Mouse (Mus musculus): ENCODE data around the gene Slc25a25.

The Slc25a25 gene

DNA sequence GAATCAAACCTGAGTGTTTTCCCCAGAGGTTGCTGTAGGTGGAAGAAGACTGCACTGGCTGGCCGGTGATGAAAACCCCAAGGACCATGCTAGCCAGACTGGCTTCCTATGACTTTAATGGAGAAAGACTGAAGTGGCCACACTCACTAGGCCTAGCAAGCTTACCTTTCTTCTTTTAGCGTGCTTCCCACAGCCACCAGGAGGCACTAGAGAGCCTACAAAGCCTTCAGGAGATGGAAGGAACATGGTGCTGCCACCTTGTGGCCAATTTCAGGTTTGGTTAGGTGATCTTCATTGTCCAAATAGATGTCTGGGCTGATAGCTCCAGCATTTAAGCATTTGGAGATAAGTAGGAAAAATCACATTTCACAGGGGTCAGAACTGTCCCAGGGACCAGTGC is 46.6 kb downstream of the Slc25a25 start:
- peak; percentile 78 for DNase-seq (ENCODE audit: low spot score)

DNA sequence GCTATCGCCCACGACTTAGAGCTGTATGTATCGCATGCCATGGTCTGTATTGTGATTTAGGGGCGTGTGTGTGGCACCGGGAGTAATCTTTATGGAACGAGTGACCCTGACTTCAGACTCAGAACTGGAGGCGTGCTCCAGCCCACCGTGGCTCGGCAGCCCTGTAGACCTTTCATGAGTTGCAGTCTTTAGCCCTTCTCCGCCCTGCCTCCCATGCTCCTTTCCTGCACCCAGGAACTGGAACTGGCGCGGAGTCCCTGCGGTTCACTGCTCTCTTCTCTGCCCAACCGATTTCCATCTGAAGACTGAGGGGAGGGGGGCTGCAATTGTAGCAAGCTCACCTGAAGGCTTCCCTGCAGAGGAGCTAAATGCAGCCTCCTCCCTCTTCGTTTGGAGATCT is 54.5 kb downstream of the Slc25a25 start:
- DNase-seq (ENCODE audit: low spot score) = no peak

DNA sequence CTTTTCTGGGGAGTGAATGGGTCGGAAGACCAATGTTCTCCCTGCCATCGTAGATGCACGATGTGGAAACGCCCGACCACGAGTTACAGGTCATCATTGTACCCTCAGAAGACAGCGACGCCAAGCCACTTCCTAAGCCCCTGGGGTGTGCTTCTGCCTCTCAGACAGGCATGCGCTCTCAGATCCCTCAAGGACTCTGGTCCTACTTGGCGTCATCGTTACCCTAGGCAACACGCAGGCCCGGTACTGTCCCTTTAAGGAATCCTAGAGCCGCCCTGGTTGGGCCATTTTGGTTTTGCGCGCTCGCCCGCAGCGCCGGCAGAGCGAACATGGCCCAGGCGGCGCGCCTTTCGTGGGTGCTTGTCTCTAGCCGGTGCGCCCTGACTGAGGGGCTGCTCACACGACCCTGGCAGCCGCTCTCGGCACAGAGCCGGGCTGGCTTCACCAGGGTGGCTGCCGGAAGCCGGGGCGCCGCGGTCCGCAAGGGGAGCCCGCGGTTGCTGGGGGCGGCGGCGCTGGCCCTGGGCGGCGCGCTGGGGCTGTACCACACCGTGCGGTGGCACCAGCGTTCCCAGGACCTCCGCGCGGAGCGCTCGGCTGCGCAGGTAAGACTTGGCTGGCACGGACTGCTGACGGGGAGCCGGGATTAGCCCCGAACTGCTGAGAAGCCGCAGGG is 55.2 kb downstream of the Slc25a25 start:
- peak; percentile 89 for DNase-seq (ENCODE audit: low spot score)

DNA sequence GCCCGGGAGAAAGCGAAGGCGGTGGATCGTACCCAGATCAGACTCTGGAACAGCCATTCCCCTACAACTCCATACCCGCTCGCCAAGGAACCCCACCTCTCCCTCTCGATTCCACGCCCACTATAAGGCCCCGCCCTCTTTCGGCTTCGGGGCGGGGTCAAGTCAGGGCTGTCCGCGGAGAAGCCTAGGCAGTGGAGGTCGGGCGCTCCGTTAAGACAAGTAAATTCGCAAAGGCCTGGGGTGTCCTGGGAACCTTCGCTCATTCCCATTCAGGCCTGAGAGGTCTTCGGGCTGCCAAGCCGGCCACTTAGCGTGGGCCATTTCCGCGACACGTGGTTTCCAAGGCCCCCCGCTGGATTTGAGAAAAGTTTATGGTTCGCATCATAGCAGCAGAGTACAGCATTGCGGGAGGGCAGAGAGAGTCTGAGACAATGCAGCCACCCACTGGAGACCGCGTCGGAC is 55.7 kb downstream of the Slc25a25 start, which contains the start of gene Ptges2:
Ptges2 (plus strand) TSS at position 413 of the 462 bp plus-strand sequence.
- peak; percentile 85 for DNase-seq (ENCODE audit: low spot score)

DNA sequence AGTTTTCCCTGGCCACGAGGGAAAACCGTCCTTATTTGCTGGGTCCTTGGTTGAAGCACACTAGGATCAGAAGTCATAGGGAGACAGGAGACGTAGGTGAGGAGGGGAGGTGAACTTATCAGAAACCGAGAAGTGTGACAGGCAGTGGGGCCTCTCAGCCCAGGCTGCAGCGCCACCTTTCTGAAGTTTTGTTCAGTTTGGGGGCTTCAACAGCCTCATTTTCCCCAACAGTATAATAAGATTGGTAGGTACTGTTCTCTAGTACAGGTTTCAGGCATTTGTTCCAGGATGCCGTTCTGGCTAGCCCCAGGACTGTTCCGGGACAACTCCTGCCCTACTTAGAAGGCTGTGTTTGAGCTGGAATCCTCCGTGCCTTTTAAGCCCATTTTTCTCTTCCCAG is 56.3 kb downstream of the Slc25a25 start:
- no peak for DNase-seq (ENCODE audit: low spot score)

DNA sequence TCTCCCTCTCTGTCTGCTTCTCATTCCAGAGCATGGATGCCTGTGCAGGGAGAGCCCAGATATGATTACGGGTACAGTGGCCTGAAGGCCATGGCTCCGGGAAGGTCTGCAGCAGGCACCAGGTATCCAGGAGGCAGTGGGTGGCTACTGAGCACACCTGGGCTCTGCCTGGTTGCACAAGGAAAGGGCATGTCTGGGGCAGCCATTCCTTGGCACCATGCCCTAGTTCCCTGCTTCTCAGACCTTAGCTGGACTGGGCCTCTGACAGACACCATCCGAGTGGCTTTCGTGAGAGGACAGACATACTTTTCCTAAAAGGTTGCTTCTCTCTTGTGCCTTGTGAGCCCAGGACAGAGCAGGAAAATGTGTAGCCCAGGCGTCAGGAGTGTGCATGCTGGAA is 59.2 kb downstream of the Slc25a25 start:
- DNase-seq (ENCODE audit: low spot score) = no peak

DNA sequence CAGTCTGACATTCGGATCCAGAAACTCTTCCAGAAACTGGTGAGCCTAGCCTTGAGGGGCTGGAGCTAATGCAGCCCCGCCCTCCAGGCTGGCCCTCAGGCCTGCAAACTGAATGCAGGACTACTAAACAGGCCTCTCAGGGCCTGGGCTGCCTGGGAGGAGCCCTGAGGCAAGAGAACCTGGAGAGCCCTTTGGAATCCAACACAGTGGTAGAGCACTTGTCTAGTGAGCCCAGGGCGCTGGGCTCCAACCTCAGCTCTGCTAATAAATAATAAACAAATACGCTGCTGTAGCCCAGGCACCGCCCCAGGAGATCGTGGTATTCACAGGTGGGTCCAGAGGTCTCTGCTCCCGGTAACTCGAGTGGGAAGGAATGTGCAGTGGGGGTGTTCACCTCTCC is 60.4 kb downstream of the Slc25a25 start:
- no peak for DNase-seq (ENCODE audit: low spot score)

DNA sequence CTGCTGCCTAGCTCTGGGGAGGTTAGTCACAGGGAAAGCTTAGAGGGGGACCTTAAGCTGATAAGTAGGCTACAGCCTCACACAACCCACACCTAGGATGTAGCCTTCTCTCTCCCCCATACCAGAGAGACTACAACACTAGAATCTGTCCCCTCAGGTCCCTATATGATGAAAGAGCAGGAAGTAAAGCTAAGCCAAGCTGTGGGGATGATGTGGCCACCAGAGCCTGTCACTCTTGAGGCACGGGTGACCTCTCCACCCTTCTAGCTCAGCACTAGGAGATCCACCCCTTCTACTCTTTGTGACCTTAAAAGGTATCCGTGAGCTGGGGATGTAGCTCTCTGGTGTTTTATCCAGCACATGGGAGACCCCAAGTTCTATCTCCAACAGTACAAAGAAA is 62.1 kb downstream of the Slc25a25 start:
- no peak for DNase-seq (ENCODE audit: low spot score)

DNA sequence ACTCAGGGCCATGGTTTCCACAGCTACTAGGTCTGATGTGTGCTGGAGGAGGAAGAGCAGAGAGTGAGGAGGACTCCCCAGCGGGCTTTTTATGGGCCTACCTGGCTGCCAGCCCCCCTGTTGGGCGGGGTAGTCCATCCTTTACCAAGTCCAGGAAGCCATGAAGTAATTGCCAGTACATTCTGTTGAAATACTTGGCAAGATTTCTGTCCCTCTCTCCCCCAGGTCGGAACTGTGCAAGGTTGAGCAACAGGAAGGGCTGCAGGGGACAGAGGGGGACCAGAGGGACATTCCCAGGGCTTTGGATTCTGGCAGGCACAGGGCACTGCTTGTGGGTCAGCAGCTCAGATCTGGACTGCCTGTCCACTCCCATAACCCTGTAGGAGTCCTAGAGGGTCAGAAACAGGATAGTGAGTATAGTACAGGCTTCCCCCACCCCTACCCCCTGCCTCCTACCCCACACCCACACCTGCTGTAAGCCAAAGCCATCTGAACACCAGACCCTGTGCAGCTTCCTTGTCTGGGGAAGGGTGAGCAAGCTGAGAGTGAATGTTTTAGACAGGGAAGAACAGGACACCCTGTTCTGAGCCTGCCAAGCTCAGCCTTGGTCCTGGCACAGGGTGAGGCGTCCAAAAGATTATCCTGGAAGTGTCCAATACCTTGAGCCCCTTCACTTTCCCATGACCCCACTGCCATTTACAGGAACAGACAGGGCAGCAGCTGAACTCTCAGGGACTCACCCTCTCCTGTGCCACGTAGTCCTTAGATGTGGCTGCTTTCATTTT is 63.3 kb downstream of the Slc25a25 start, which contains the start of gene Lcn2:
Lcn2 (minus strand) TSS at position 547 of the 785 bp plus-strand sequence.
- DNase-seq (ENCODE audit: low spot score) = no peak

DNA sequence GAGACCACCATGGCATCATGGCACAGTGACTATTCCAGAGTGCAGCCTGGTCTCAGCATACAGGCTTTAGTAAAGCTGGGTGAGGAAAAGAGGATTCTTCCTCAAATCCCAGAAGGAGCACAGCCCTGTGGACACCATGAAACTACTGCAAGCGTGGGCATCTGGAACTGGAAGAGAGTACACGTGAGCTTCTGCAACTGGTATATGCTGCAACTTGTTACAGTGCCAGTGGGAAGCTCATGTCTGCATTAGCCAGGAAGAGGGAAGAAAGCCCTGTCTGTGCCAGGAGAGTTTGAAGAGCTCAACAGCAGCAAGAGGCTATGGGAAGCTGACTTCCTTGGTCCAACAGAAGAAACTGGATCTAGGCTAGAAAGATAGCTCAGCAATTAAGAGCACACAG is 68.6 kb downstream of the Slc25a25 start:
- DNase-seq (ENCODE audit: low spot score) = no peak

DNA sequence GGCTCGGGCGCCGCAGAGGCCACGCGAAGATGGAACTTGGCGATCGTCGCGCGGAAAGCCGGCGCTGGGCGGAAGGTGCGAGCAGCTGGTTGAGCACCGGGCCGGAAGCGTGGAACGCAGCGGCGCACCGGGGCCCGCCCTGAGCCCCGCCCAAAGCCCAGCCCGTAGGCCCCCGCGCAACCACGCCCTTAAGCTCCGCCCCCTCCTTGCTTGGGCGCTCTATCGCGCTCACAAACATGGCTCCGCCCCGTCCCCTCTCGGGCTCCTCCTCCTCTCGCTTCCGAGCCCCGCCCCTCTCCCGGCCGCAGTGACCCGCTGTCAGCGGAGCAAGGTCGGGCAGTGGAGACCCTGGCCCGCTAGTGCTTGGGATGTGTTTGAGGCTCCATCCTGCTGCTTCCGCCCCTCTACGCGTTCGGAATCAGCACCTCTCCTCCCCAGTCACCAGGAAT is 69.4 kb downstream of the Slc25a25 start, which contains the start of gene 1110008P14Rik:
1110008P14Rik (minus strand) TSS at position 164 of the 449 bp plus-strand sequence.
- DNase-seq (ENCODE audit: low spot score) = peak; percentile 90

DNA sequence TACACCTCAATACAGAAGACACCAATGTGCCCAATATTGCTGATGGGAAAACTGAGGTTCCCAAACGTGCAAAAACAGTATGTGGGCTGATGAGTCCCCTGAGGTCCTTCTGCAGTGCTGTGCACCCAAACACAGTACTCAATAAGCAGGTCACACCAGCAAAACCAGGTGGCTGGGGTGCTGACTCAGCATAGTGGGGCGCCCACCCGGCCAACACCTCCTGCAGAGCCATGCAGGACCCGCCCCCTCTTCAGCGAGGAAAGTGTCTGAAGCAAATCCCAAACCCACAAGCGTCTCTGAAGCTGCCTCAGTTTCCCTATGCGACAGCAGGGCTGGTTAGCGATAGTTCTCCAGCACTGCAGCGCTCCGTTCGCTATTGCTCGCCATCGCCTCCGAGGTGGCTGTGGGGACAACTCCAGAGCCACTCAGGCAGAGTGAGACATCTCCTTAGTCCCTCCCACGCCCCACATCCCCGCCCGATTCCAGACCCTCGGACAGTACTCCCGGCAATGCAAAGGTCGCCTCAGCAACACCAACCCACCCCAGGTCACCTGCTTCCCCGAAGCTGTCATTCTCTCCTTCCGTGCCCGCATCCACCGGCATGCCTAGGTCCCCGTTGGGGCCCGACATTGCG is 70.0 kb downstream of the Slc25a25 start:
- no peak for DNase-seq (ENCODE audit: low spot score)

DNA sequence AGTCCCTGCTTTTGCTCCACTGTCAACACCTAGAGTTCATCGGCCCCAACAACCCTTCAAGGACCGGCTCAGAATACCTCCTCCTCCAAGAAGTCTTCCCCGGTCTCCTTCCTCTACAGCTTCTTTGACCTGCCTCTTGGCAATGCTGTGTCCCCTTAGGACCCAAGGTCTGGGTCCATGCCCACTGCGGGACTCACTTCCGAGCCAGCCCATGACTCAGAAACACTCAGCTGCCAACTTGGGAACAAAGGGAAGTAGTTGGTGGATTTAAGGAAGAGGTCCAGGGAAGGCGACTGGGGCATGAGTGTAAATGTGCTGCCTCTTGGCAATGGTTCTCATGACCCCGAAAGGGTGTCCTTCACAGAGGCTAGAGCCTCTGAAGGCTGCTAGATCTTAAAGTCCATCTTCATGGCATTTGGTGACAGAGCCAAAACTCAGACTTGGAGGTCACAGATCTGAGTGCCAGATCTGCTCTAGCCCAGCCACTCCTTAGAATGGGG is 71.2 kb downstream of the Slc25a25 start:
- no peak for DNase-seq (ENCODE audit: low spot score)

DNA sequence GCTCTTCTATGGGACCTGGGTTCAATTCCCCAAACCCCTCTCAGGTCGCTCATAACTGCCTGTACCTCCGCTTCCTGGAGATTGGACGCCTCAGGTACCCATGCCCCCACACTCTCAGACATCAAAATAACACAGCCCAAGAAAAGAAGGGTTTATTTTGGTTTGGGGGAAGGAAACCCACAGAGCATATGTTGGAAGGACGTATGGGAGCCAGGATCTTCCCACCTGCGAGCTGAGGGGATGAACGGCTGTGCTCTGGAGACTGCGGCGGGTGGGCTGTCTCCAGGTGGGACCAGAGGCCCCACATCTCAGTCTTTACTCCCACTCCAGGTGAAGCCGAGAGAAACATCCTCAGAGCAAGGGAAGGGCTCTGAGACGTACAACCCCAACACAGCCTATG is 74.3 kb downstream of the Slc25a25 start:
- DNase-seq (ENCODE audit: low spot score) = no peak

DNA sequence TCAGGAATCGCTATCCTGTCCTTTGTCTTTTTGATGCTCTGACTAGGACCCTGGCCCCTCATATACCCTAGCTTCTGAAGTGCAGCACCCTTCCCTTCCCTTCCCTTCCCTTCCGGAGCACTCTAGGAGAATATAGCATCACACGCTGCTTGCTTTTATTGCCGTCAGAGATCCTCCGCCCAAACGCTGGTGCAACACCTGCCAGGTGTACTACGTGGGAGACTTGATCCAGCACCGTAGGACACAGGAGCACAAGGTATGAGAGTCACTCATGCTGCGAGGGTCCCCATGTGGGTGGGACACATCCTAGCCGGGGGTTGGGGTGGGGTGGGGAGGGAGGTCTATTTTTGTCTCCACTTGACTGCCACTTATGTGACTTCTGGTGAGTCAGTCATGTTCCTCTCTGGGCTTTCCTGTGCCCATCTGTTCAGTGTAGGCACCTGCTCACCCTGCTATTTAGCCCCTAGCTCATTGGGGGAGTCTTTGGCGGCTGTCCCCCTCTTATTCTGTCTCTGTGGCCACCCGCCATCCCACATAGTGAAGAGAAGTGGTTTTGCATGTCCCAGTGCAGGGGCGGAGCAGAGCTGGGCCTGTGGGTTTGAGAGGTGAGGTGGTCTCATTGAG is 75.8 kb downstream of the Slc25a25 start:
- DNase-seq (ENCODE audit: low spot score) = no peak

DNA sequence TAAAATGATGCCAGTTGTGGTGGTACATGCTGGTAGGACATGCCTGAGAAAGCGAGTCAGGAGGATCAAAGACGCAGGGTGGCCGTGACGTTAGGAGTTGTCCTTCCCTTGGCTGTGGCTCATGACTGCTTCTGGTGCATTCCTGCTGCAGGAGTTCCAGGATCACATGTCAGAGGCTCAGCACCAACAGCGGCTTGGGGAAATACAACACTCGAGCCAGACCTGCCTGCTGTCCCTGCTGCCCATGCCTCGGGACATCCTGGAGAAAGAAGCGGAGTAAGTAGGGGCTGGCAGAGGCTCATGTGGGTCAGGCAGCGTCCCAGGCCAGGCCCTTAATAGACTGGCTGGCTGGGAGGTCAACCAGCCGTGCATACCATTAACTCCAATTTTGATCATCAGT is 77.1 kb downstream of the Slc25a25 start:
- no peak for DNase-seq (ENCODE audit: low spot score)

DNA sequence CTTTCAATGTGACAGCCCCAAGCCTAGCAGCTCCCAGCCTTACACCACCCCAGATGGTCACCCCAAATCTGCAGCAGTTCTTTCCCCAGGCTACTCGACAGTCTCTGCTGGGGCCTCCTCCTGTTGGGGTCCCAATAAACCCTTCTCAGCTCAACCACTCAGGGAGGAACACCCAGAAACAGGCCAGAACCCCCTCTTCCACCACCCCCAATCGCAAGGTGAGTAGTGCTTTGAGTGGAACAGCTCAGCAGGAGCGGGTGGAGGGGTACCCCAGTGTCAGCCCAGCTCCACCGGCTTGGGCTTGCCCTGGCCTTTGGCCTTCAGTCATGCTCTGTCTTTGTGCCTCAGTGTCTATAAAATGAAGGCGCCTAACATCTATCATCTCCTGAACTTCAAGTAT is 83.9 kb downstream of the Slc25a25 start:
- no peak for DNase-seq (ENCODE audit: low spot score)
